Mouse (Mus musculus) heart, embryonic 15.5 days (tissue): Measurements from ENCODE around the gene Ptpn7. TPM values are rescaled to one million over a fixed set of nuclear protein-coding genes. Genes with fewer than 3 reads are reported as not detected.
"Not testable (repeated sequence)": the region's sequence is repeated elsewhere in the genome, so short reads cannot be mapped to it uniquely, and the experiment has no call there.

Source experiments
- ATAC-seq: fragments of 200-750 bp; cut with Nextera tagmentation; replicated peaks from 2 replicates; pipeline ENCODE4 v1.8.0; 2017; ENCODE audit warnings: low read depth, moderate TSS enrichment; ENCODE audit not compliant: insufficient number of reproducible peaks, insufficient read depth, low FRiP score
- H3K27ac ChIP-seq: fragments of 300-500 bp; sonication (generic); 2 replicates; pipeline ENCODE4 v1.5.1; 2015; ENCODE audit warnings: mild to moderate bottlenecking, inconsistent platforms
- H3K27me3 ChIP-seq: fragments of 300-500 bp; sonication (generic); 2 replicates; pipeline ENCODE4 v1.6.1; 2015; ENCODE audit warnings: inconsistent platforms
- H3K36me3 ChIP-seq: fragments of 300-500 bp; sonication (generic); 2 replicates; pipeline ENCODE4 v1.6.1; 2015; ENCODE audit warnings: mild to moderate bottlenecking, inconsistent platforms
- H3K4me1 ChIP-seq: fragments of 300-500 bp; sonication (generic); replicated peaks from 2 replicates; pipeline ENCODE4 v1.6.1; 2015; ENCODE audit warnings: inconsistent platforms
- H3K4me2 ChIP-seq: fragments of 300-500 bp; sonication (generic); 2 replicates; pipeline ENCODE4 v1.6.1; 2015; ENCODE audit warnings: inconsistent platforms, mild to moderate bottlenecking, moderate library complexity
- H3K4me3 ChIP-seq: fragments of 300-500 bp; sonication (generic); 2 replicates; pipeline ENCODE4 v1.5.1; 2015; ENCODE audit warnings: mild to moderate bottlenecking, inconsistent platforms
- H3K9ac ChIP-seq: fragments of 300-500 bp; sonication (generic); 2 replicates; pipeline ENCODE4 v1.6.1; 2015; ENCODE audit warnings: mild to moderate bottlenecking, inconsistent platforms
- H3K9me3 ChIP-seq: fragments of 300-500 bp; sonication (generic); replicated peaks from 2 replicates; pipeline ENCODE4 v1.6.1; 2016; ENCODE audit warnings: inconsistent platforms
- WGBS: fragments of 180-500 bp; shearing (Covaris S2); methylation state at CpG from one replicate; pipeline ENCODE4 v1.1.7; 2015; ENCODE audit warnings: mixed read lengths; 5-methylcytosine and 5-hydroxymethylcytosine counted together
- polyA plus RNA-seq: library from polyadenylated mRNA; unstranded; fragments of >200 nt; fragmentation: Nextera tagmentation; extraction: Ambion mirVana; gene quantifications from 2 replicates; pipeline ENCODE4 v1.2.1, GENCODE M21; 2015

Ptpn7 gene
- polyA plus RNA-seq, 1 experiment from 2014 or later = 1.8 TPM

DNA sequence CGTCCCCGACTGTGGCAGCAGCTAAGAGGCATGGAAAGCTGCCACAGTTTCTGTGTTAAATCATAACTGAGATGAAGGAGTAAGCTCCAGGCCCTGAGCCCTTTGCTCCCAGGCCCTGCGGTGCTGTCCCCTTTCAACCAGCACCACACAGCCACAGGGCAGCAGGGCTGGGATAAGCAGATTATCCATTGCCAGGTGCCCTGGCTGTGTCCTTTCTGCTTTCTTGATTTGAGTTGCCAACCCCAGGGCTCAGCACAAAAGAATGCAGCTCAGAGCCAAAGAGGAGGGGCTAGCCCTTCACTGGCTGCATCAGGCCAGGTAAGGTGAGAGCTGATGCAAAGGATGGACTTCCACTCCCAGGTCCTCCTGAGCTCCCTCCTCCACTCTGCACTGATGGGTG lies 45.2 kb downstream of the Ptpn7 start:
- WGBS = 89% methylated on average over 3 of the region's 3 CpGs
- Histone ChIP-seq H3K36me3 (no peaks in the 10 kb centered on the region), H3K4me1 (0 out of 2 replicates have a peak, but pooled peaks cover 14% of the 10 kb centered on the region), H3K27me3 (peaks cover 48% of the 10 kb centered on the region), H3K9me3 (no peaks in the 10 kb centered on the region), H3K4me2 (no peak overlapping the region), H3K27ac (no peak overlapping the region), H3K4me3 (no peak overlapping the region), H3K9ac (no peak overlapping the region)
- no peak for ATAC-seq

DNA sequence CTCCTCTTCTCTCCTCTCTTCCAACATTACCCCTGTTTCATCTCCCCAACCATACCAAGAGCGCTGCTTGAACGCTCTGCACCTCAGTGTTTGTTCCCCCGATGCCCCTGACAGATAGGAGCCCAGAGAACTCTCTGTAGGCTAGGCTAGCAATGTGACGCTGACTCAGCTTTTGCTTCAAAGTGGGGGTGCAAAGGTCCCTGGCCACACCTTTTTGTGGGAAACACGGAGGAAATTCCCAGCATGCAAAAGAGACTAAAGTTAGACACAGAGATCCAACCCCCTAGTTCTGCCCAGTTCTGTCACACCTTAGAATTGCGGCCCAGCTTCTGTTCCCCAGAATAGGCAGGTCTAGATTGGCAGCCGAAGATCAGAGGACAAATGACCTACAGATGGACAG lies 46.4 kb downstream of the Ptpn7 start:
- peaks cover 53% of the 10 kb centered on the region for H3K27me3 ChIP-seq
- ATAC-seq = no peak

DNA sequence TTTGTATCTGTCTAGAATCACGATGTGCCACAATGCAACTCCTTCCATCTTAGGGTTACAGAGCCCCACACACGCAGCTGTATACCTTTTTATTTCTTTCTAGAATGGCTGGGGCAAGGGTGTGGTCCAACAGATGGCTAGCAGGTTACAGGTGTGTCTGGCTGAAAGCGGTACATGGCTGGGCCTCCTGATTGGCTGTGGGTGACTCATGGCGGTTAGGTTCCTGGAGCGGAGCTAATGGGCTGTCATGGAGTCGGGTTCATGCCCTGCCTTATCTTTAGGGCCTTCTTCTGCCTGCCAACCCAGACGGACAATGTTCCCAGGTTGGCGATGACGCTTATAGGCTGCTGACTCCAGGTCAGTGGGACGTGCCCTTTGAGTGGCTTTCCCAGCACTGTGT lies 48.3 kb downstream of the Ptpn7 start:
- Histone ChIP-seq H3K27me3 (peaks cover 61% of the 10 kb centered on the region), H3K4me1 (peaks cover 24% of the 10 kb centered on the region), H3K4me3 (no peak overlapping the region), H3K9me3 (no peaks in the 10 kb centered on the region), H3K4me2 (no peak overlapping the region), H3K27ac (no peak overlapping the region), H3K9ac (no peak overlapping the region), H3K36me3 (no peaks in the 10 kb centered on the region)
- 60% methylated on average over 10 of the region's 10 CpGs for WGBS
- no peak for ATAC-seq

More for the DNA sequence above, 46.4 kb downstream of the Ptpn7 start:
- H3K4me3 ChIP-seq = no peak overlapping the region
- H3K9me3 ChIP-seq = no peaks in the 10 kb centered on the region
- peaks cover 19% of the 10 kb centered on the region for H3K4me1 ChIP-seq
- no peak overlapping the region for H3K9ac ChIP-seq
- H3K27ac ChIP-seq = no peak overlapping the region
- WGBS = 86% methylated on average over 7 of the region's 7 CpGs
- H3K36me3 ChIP-seq = no peaks in the 10 kb centered on the region
- no peak overlapping the region for H3K4me2 ChIP-seq

DNA sequence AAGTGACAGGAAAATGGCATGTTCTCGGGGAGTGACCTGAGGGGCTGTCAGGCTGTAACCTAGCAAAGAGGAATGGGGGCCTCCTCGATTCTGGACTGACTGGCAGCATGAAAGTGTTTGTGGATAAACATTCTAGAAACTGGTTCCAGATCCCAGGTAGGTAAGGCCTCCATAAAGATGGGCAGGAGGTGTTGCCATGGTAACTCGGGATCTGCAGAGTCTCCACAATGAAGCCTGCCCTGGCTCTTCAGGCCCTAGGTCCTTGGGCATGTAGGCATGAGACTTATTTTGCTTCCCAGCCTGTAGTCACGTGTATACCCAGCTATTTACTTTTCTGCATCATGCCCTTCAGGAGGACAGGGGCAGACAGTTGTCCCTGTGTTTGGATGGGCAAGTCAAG lies 48.8 kb downstream of the Ptpn7 start:
- no peak for ATAC-seq
- H3K36me3 ChIP-seq = no peaks in the 10 kb centered on the region
- WGBS = 63% methylated on average over 4 of the region's 4 CpGs
- H3K27me3 ChIP-seq = peaks cover 65% of the 10 kb centered on the region
- no peak overlapping the region for H3K27ac ChIP-seq
- H3K9me3 ChIP-seq = no peaks in the 10 kb centered on the region
- no peak overlapping the region for H3K4me3 ChIP-seq
- H3K4me2 ChIP-seq = no peak overlapping the region
- H3K9ac ChIP-seq = no peak overlapping the region
- H3K4me1 ChIP-seq = peaks cover 24% of the 10 kb centered on the region

DNA sequence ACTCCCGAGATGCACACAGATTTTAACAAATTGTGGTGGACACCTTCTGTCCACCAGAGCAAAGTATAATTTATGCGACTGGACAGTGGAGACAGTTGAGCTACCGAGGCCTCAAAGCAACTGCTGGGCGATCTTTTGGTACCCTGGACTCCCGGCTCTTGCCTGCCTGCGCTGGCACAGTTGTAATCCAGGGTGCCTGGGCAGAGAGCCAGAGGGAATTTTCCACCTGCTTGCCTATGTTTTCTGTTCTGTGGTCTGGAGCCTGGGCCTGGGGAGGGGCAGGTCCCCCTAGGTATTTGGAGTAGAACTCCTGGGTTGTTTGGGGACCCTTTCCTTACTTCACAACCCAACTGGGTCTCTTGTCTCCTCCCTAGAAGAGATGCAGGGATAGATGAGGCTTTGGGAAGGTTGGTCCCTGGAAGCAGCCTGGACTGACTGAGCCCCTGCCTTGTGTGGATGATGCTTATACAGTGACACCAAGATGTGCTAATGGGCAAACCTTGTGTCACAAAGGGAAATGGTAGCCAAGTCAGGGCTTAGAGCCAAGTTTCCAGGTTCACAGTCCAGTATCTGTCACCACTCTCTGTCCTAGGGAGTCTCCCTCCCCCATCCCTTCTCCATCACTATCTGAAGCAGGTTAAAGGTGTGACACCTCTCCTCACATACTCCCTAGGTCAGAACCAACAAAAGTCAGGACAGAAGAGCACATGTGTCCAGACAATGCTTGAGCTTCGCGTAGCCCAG lies 49.6 kb downstream of the Ptpn7 start:
- Histone ChIP-seq H3K9ac (no peak overlapping the region), H3K27me3 (peaks cover 69% of the 10 kb centered on the region), H3K36me3 (no peaks in the 10 kb centered on the region), H3K4me2 (no peak overlapping the region), H3K9me3 (no peaks in the 10 kb centered on the region), H3K4me3 (no peak overlapping the region), H3K27ac (no peak overlapping the region), H3K4me1 (peaks cover 24% of the 10 kb centered on the region)
- no peak for ATAC-seq
- WGBS = 66% methylated on average over 8 of the region's 8 CpGs

DNA sequence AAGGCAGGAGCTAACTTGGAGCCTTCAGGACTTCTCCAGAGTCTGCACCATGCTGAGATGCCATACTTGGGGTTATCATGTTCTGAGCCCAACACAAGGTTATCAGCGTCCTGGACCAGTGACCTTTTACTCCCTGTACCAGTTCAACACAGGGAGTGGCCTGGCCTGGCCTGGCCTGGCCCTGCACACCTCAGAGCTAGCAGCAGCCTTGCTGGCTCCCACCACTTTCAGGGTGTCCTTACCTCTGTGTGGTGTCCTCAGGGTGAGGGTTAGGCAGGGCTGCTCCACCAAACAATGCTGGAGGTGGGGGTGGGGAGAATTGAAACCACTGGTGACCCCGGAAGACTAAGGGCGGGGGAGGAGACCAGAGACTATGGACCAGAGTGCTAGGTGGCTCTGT lies 50.5 kb downstream of the Ptpn7 start:
- Histone ChIP-seq H3K4me1 (peaks cover 24% of the 10 kb centered on the region), H3K27ac (no peak overlapping the region), H3K9me3 (no peaks in the 10 kb centered on the region), H3K36me3 (no peaks in the 10 kb centered on the region), H3K4me3 (no peak overlapping the region), H3K27me3 (peaks cover 67% of the 10 kb centered on the region), H3K4me2 (no peak overlapping the region), H3K9ac (no peak overlapping the region)
- ATAC-seq = no peak
- 54% methylated on average over 3 of the region's 3 CpGs for WGBS

DNA sequence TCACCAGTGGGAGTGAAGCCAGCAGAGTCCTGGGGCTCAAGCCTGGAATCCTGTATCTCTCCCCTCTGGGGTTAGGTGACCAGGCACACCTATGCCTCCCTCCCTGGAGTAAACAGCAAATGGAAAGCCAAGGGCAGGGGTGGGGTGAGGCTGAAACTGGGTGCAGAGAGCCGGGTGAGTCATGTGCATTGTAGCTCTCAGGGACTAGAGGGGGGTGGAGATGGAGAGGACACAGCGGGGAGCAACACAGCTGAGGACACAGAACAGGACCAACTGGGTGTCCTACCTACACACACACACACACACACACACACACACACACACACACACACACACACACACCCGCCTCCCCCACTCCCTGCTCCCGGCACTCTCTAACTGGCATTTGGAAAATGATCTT lies 50.9 kb downstream of the Ptpn7 start:
- Histone ChIP-seq H3K27me3 (peaks cover 67% of the 10 kb centered on the region), H3K36me3 (no peaks in the 10 kb centered on the region), H3K4me1 (peaks cover 24% of the 10 kb centered on the region), H3K4me2 (no peak overlapping the region), H3K4me3 (no peak overlapping the region), H3K9ac (no peak overlapping the region), H3K9me3 (no peaks in the 10 kb centered on the region), H3K27ac (no peak overlapping the region)
- no peak for ATAC-seq
- 75% methylated on average over 4 of the region's 4 CpGs for WGBS

DNA sequence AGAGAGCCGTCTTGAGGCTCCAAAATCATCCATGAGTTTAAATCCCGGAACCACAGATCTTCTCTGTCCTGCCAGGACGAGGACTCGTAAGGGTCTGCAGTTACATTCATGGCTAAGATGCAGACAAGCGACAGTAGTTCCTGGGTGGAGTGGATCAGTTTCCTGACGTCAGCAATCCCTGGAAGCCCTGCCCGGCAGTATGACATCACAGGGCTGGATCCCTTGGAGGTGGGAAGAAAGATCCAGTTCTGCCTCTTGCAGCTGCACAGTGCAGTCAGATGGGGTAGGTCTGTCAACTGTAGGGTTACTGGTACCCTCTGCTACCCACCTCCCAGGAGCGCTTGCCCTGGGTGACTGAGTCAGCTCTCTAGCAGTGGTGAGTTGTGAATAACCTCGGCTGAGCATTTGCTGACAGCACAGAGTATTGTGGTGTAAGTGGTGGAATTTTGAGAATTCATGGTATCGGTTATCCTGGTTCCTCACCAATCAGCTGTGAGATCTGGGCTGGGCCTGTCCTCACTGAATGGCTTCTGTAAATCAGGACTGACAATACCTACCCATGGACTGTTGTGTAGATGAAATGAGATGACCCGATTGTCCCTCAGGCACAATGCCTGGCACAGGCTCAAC lies 51.6 kb downstream of the Ptpn7 start:
- no peaks in the 10 kb centered on the region for H3K9me3 ChIP-seq
- H3K4me1 ChIP-seq = peaks cover 24% of the 10 kb centered on the region
- WGBS = 34% methylated on average over 11 of the region's 11 CpGs
- H3K9ac ChIP-seq = no peak overlapping the region
- no peak overlapping the region for H3K27ac ChIP-seq
- H3K27me3 ChIP-seq = peaks cover 64% of the 10 kb centered on the region
- ATAC-seq = no peak; the same call in 1 of the 2 replicates
- H3K4me2 ChIP-seq = no peak overlapping the region
- H3K4me3 ChIP-seq = no peak overlapping the region
- H3K36me3 ChIP-seq = no peaks in the 10 kb centered on the region

DNA sequence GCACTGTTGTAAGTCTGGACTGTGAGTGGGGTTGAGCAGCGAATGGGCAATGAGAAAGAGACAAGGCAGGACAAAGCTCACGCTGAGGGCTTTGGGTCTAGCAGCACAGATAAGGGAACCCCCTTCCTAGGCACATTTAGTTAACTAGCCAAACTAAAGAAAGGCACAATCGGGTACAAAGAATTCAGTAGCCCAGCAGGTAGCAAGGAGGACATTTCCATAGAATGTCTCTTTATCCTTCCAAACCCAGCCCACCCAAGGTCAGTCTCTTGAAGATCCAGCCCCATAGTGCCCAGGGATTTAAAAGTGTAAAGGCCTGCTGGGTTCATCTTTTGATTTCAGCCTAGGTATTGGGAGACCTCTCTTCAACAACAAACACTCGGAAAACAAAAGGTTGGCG lies 53.4 kb downstream of the Ptpn7 start:
- ATAC-seq = no peak
- WGBS = 58% methylated on average over 5 of the region's 5 CpGs
- Histone ChIP-seq H3K4me3 (no peak overlapping the region), H3K9me3 (no peaks in the 10 kb centered on the region), H3K36me3 (no peaks in the 10 kb centered on the region), H3K27me3 (peaks cover 47% of the 10 kb centered on the region), H3K4me1 (peaks cover 22% of the 10 kb centered on the region), H3K9ac (no peak overlapping the region), H3K27ac (no peak overlapping the region), H3K4me2 (no peak overlapping the region)

DNA sequence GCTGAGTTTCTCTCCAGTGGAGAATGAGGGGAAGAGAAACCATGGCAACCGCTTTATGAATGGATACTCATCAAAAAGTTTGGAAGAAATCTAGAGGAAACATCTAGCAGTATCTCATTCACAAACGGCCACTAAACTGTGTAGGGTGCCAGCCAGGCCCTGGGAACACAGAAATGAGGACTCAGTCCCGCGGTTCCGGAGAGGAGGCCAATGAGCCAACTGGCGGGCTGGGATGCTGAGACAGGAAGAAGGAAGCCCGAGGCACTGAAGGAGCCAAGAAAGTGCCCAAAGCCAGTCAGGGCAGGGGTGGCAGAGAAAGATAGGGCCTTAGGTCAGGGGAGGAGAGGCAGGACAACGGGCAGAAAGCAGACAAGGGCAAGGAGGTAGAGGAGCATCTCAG lies 53.9 kb downstream of the Ptpn7 start:
- Histone ChIP-seq H3K9ac (no peak overlapping the region), H3K4me2 (no peak overlapping the region), H3K36me3 (no peaks in the 10 kb centered on the region), H3K27ac (no peak overlapping the region), H3K4me1 (peaks cover 21% of the 10 kb centered on the region), H3K9me3 (no peaks in the 10 kb centered on the region), H3K27me3 (peaks cover 42% of the 10 kb centered on the region), H3K4me3 (no peak overlapping the region)
- no peak for ATAC-seq
- WGBS = 41% methylated on average over 8 of the region's 8 CpGs

DNA sequence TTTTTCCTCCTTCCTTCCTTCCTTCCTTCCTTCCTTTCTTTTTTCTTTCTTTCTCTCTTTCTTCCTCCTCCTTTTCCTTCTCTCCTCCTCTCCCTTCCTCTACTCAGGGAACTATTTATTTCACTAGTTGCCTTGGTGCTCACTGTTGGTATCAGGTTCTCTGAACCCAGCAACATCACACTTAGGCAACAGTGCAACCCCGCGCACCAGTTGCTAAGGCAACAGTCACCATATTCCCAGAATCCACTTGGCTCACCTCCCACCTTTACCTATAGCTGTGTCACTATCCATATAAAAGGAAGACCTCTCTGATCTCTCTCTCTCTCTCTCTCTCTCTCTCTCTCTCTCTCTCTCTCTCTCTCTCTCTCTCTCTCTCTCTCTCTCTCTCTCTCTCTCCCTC lies 54.5 kb downstream of the Ptpn7 start:
- H3K4me3 ChIP-seq, H3K9me3 ChIP-seq, ATAC-seq, H3K27ac ChIP-seq, H3K4me2 ChIP-seq, H3K9ac ChIP-seq, H3K36me3 ChIP-seq: not testable (repeated sequence)
- H3K4me1 ChIP-seq = peaks cover 16% of the 10 kb centered on the region
- WGBS = 49% methylated on average over 2 of the region's 2 CpGs
- peaks cover 39% of the 10 kb centered on the region for H3K27me3 ChIP-seq

DNA sequence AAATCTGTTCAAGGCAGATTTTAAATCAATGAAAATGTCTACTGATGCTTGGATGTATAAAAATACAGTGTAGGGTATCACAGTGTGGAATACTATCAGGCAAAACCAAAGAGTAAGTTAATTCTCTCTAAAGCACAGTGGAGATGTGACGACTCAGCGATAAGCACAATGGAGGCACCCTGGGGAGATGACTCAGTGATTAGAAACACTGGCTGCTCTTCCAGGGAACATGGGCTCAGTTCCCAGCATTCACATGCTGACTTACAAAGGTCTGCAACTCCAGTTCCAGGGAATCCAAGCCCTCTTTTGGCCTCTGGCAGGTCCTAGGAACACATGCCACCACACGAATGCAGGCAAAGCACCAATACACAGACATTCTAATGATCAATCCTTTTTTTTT lies 55.7 kb downstream of the Ptpn7 start:
- no peak for ATAC-seq
- H3K9me3 ChIP-seq = no peaks in the 10 kb centered on the region
- 35% methylated on average over 3 of the region's 3 CpGs for WGBS
- no peaks in the 10 kb centered on the region for H3K36me3 ChIP-seq
- H3K27ac ChIP-seq = no peak overlapping the region
- no peak overlapping the region for H3K9ac ChIP-seq
- H3K4me2 ChIP-seq = no peak overlapping the region
- peaks cover 10% of the 10 kb centered on the region for H3K4me1 ChIP-seq
- peaks cover 32% of the 10 kb centered on the region for H3K27me3 ChIP-seq
- no peak overlapping the region for H3K4me3 ChIP-seq
